Mouse (Mus musculus): ENCODE measurements around the gene Eif4ebp2. TPM values are rescaled to one million over a fixed set of nuclear protein-coding genes. Genes with fewer than 3 reads are reported as not detected.

Gene Eif4ebp2
- polyA plus RNA-seq, 1 experiment: 44.4 TPM

- Histone ChIP-seq H3K36me3 (ENCODE audit: control insufficient read depth, insufficient read depth) (no peaks in the 10 kb centered on the region), H3K4me2 (ENCODE audit: low read depth) (no peak overlapping the region), H3K27me3 (ENCODE audit: control insufficient read depth, insufficient read depth, insufficient read length) (no peaks in the 10 kb centered on the region), H3K79me2 (ENCODE audit: control insufficient read depth, insufficient read depth) (no peaks in the 10 kb centered on the region), H3ac (ENCODE audit: control insufficient read depth, insufficient read length) (no peak overlapping the region), H3K4me3 (no peak overlapping the region)
- TF ChIP-seq TCF12 (IDR thresholded peaks at IDR 0.05; ENCODE audit: insufficient read depth, poor library complexity, severe bottlenecking) (no peak), MAX (IDR thresholded peaks at IDR 0.05; ENCODE audit: low read depth) (no peak), MYOG (IDR thresholded peaks at IDR 0.05; ENCODE audit: control insufficient read depth in 1 of 3, insufficient read depth in 1 of 3, insufficient read length in 2 of 3, low read depth in 2 of 3) (no peak), E2F4 (IDR thresholded peaks at IDR 0.05; ENCODE audit: insufficient read depth) (no peak), SRF (IDR thresholded peaks at IDR 0.05; ENCODE audit: control insufficient read depth, insufficient read length, low read depth) (no peak), POLR2A (IDR thresholded peaks at IDR 0.05; ENCODE audit: insufficient read length, low read depth) (no peak), USF1 (IDR thresholded peaks at IDR 0.05; ENCODE audit: low read depth) (no peak), REST (IDR thresholded peaks at IDR 0.05; ENCODE audit: insufficient read depth, insufficient read length) (no peak), MYOD1 (IDR thresholded peaks at IDR 0.05; ENCODE audit: control insufficient read depth in 1 of 3, insufficient read length in 2 of 3, low read depth in 2 of 3) (no peak)
These were observed 43.0 kb upstream of the Eif4ebp2 start for GRCm38 (mm10) chr10:61495461-61495860.

- peak; percentile 80 for TF ChIP-seq USF1 (IDR thresholded peaks at IDR 0.05; ENCODE audit: low read depth)
- TF ChIP-seq TCF12 (IDR thresholded peaks at IDR 0.05; ENCODE audit: insufficient read depth, poor library complexity, severe bottlenecking): no peak
- no peak for TF ChIP-seq CEBPB (IDR thresholded peaks at IDR 0.05; ENCODE audit: insufficient read depth, poor library complexity, severe bottlenecking)
- TF ChIP-seq E2F4 (IDR thresholded peaks at IDR 0.05; ENCODE audit: insufficient read depth): no peak
- TF ChIP-seq POLR2A (IDR thresholded peaks at IDR 0.05; ENCODE audit: insufficient read length, low read depth): no peak
- peak in 2 of 3 experiments; percentile 11 to 42 for TF ChIP-seq MYOD1 (IDR thresholded peaks at IDR 0.05; ENCODE audit: control insufficient read depth in 1 of 3, insufficient read length in 2 of 3, low read depth in 2 of 3)
- TF ChIP-seq MAX (IDR thresholded peaks at IDR 0.05; ENCODE audit: low read depth): no peak
- TF ChIP-seq SRF (IDR thresholded peaks at IDR 0.05; ENCODE audit: control insufficient read depth, insufficient read length, low read depth): no peak
- no peak for TF ChIP-seq POLR2AphosphoS2 (IDR thresholded peaks at IDR 0.05; ENCODE audit: insufficient read length, low read depth)
- no peak for TF ChIP-seq REST (IDR thresholded peaks at IDR 0.05; ENCODE audit: insufficient read depth, insufficient read length)
- H3K36me3 ChIP-seq (ENCODE audit: control insufficient read depth, insufficient read depth): no peaks in the 10 kb centered on the region
- H3K27me3 ChIP-seq (ENCODE audit: control insufficient read depth, insufficient read depth, insufficient read length): no peaks in the 10 kb centered on the region
- no peaks in the 10 kb centered on the region for H3K79me2 ChIP-seq (ENCODE audit: control insufficient read depth, insufficient read depth)
- no peak overlapping the region for H3K4me2 ChIP-seq (ENCODE audit: low read depth)
- H3ac ChIP-seq (ENCODE audit: control insufficient read depth, insufficient read length): no peak overlapping the region
- H3K4me3 ChIP-seq: no peak overlapping the region
These were observed 39.6 kb upstream of the Eif4ebp2 start for GRCm38 (mm10) chr10:61492040-61492439.

- Histone ChIP-seq H3K27me3 (ENCODE audit: control insufficient read depth, insufficient read depth, insufficient read length) (no peaks in the 10 kb centered on the region), H3K79me2 (ENCODE audit: control insufficient read depth, insufficient read depth) (no peaks in the 10 kb centered on the region), H3K36me3 (ENCODE audit: control insufficient read depth, insufficient read depth) (no peaks in the 10 kb centered on the region), H3ac (ENCODE audit: control insufficient read depth, insufficient read length) (no peak overlapping the region), H3K4me2 (ENCODE audit: low read depth) (no peak overlapping the region), H3K4me3 (no peak overlapping the region)
- TF ChIP-seq MYOG (IDR thresholded peaks at IDR 0.05; ENCODE audit: control insufficient read depth in 1 of 3, insufficient read depth in 1 of 3, insufficient read length in 2 of 3, low read depth in 2 of 3): no peak
- no peak for TF ChIP-seq E2F4 (IDR thresholded peaks at IDR 0.05; ENCODE audit: insufficient read depth)
- no peak for TF ChIP-seq USF1 (IDR thresholded peaks at IDR 0.05; ENCODE audit: low read depth)
- TF ChIP-seq MAX (IDR thresholded peaks at IDR 0.05; ENCODE audit: low read depth): no peak
- no peak for TF ChIP-seq TCF3 (IDR thresholded peaks at IDR 0.05; ENCODE audit: insufficient read length, low read depth)
- TF ChIP-seq REST (IDR thresholded peaks at IDR 0.05; ENCODE audit: insufficient read depth, insufficient read length): no peak
- no peak for TF ChIP-seq CEBPB (IDR thresholded peaks at IDR 0.05; ENCODE audit: insufficient read depth, poor library complexity, severe bottlenecking)
- TF ChIP-seq TCF12 (IDR thresholded peaks at IDR 0.05; ENCODE audit: insufficient read depth, poor library complexity, severe bottlenecking): no peak
- TF ChIP-seq MYOD1 (IDR thresholded peaks at IDR 0.05; ENCODE audit: control insufficient read depth in 1 of 3, insufficient read length in 2 of 3, low read depth in 2 of 3): no peak
- no peak for TF ChIP-seq POLR2A (IDR thresholded peaks at IDR 0.05; ENCODE audit: insufficient read length, low read depth)
- TF ChIP-seq SRF (IDR thresholded peaks at IDR 0.05; ENCODE audit: control insufficient read depth, insufficient read length, low read depth): no peak
- TF ChIP-seq POLR2AphosphoS2 (IDR thresholded peaks at IDR 0.05; ENCODE audit: insufficient read length, low read depth): no peak
These were observed 39.1 kb upstream of the Eif4ebp2 start for GRCm38 (mm10) chr10:61491573-61491972.

GRCm38 (mm10) chr10:61488522-61489110 lies 36.2 kb upstream of the Eif4ebp2 start:
- no peak for TF ChIP-seq TCF12 (IDR thresholded peaks at IDR 0.05; ENCODE audit: insufficient read depth, poor library complexity, severe bottlenecking)
- no peak for TF ChIP-seq POLR2AphosphoS2 (IDR thresholded peaks at IDR 0.05; ENCODE audit: insufficient read length, low read depth)
- no peak for TF ChIP-seq USF1 (IDR thresholded peaks at IDR 0.05; ENCODE audit: low read depth)
- TF ChIP-seq MYOG (IDR thresholded peaks at IDR 0.05; ENCODE audit: control insufficient read depth in 1 of 3, insufficient read depth in 1 of 3, insufficient read length in 2 of 3, low read depth in 2 of 3): no peak
- TF ChIP-seq CEBPB (IDR thresholded peaks at IDR 0.05; ENCODE audit: insufficient read depth, poor library complexity, severe bottlenecking): no peak
- TF ChIP-seq POLR2A (IDR thresholded peaks at IDR 0.05; ENCODE audit: insufficient read length, low read depth): no peak
- TF ChIP-seq REST (IDR thresholded peaks at IDR 0.05; ENCODE audit: insufficient read depth, insufficient read length): no peak
- TF ChIP-seq MAX (IDR thresholded peaks at IDR 0.05; ENCODE audit: low read depth): no peak
- TF ChIP-seq MYOD1 (IDR thresholded peaks at IDR 0.05; ENCODE audit: control insufficient read depth in 1 of 3, insufficient read length in 2 of 3, low read depth in 2 of 3): no peak
- TF ChIP-seq SRF (IDR thresholded peaks at IDR 0.05; ENCODE audit: control insufficient read depth, insufficient read length, low read depth): no peak
- H3ac ChIP-seq (ENCODE audit: control insufficient read depth, insufficient read length): no peak overlapping the region
- H3K4me3 ChIP-seq: no peak overlapping the region
- no peaks in the 10 kb centered on the region for H3K36me3 ChIP-seq (ENCODE audit: control insufficient read depth, insufficient read depth)
- H3K4me2 ChIP-seq (ENCODE audit: low read depth): no peak overlapping the region
- no peaks in the 10 kb centered on the region for H3K27me3 ChIP-seq (ENCODE audit: control insufficient read depth, insufficient read depth, insufficient read length)
- H3K79me2 ChIP-seq (ENCODE audit: control insufficient read depth, insufficient read depth): no peaks in the 10 kb centered on the region
